Mouse (Mus musculus) heart, postnatal 4 days (tissue): ENCODE measurements at regions not wholly inside any gene's neighbourhood (a gene's known extent, or its start where the extent isn't known, plus 50 kb on each side); places are given as distances from the start of the nearest gene placed in this dataset.
A peak's percentile ranks its signal among the peaks of the same experiment; 100 is the strongest.
"Not testable (repeated sequence)": the region's sequence is repeated elsewhere in the genome, so short reads cannot be mapped to it uniquely, and the experiment has no call there.

Source experiments
- DNase-seq: peaks from one replicate; pipeline ENCODE4 v3.0.0; 2021

DNA sequence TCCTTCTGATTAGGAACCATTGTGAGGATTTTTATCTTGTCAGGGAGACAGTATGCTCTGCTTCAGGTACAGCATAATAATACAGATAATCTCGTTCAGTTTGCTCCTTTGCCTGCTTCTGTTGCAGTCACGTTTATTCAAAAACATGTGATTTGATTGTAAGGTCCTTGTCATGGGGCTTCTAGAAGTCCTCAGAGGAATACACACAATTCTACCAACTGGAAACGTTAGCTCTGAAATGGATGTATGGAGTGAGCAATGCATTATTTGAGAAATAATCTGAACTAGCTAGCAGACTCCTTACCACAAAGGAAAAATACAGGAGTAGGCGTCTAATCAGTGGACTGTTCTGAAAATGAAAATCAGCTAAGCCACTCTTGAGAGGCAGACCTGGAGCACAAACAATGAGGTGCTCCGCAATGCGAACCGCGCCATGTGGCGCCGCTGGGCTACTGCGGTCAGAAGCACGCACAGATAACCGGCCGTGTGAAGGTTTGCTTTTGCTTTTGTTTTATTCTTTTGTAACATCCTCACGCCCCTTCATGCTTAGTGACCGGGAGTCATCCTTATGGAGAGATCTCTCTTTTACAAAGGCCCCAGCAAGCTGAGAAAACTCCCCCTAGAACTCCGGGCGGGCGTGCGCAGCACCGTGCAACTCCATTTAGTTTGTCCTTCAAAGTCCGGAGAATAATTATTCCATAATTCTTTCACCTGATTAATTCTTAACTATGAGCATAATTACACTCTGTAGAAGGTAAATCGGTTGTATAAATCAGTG, 419.7 kb downstream of the Nova1 start:
- peak; percentile 5 for DNase-seq

DNA sequence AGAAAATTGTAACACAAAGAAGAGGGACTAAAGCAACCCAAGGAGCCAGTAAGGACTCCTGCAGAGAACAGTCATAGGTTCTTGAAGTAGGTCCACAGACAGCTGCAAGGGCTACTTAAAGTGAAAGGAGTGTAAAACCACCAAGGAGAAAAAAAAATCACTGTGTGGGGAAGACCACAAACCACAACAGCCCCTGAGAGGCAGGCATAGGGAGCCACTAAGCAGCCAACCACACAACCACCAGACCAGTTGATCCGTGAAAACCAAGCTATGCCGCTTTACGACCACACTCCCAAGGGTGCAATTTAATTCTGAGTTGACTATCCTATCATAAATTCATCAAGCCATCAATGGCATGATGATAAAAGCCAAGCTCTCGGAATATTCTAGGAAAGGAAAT, 423.5 kb downstream of the Nova1 start:
- DNase-seq, result no peak

DNA sequence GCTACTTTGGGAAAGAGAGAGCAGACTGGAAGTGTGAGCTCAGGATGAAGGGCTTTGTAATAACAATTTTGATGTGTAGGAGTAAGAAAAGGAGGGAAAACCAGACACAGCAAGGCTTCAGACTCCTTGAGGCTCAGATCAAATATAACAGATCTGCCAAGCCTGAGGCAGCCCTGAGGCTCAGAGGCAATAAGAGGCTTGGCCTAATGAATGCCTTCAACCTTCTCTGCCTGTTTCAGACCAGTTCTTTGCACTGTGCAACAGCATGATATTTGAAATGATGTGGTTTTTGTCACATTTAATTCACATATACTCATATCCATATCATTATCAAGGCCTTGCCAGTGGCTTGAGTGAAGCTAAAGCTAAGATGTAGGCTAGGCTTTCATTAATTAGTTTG, 425.0 kb downstream of the Nova1 start:
- no peak for DNase-seq

DNA sequence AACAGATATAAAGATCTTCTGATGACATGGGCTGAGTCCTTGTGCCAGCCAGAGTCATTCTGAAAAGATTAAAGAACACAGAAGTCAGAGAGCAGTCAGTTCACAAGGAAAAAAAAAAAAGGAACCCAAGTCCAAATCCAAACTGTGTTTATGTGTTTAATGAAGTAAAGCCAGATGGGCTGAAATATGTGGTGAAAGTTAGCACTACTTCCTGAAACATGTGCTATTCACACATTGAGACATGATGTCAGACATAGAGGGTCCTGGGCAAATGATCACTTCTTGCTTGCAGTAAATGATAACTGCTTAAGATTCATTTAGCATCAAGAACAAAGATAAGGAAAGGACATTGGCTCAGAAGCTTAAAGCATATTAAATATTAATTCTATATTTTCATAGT, 439.8 kb downstream of the Nova1 start:
- no peak for DNase-seq

DNA sequence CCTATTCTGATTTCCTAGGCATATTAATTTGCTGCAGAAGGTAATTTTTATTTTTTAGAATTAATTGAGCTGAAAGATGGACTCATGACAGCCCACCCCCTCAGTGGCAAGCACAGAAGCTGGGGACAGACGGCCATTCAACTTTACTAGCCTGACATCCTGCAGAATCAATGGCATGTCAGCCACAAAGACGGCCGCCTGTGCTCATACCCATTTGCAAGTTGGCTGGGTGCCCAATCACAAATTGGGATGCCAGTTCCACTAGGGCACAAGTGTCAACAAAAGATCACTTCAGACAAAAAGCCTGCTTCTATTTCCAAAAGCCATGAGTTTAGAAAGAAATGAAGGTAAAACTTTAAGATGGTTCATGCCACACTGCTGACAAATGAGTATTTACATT, 447.0 kb downstream of the Nova1 start:
- DNase-seq, result no peak

DNA sequence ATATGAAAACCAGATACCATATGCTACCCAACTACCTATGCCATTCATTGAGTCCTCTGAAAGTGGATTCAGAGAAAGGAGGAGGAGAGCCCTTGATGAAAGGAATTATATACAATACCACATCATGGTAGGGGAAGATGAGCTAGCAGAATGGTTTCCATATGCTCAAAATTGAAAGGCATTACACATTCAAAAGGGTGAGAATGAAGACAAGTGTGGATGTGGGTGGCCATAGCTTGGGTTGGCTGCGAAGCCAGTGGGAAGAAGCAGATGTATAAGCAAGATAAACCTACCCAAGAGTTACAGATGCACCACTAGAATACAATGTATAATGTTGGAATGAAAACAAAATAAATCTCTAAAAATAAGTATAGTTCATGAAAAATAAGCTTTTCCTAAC, 485.4 kb downstream of the Nova1 start:
- no peak for DNase-seq

DNA sequence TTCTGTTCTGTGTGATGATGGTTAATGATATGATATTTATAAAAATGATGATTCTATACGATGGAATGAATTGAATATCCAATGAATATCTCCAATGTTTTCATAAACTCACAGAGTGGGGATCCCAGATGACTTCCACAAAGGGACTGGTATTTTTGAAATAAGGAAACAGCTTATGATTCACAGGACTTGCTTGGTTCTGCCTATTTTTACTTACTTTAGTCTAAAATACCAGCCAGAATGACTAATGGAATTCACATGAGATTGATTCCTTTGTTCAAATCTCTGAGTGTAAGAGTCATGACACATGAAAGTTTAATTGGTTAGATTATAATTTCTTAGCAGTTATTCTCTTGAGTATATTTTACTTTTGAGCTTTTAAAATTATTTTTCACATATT, 490.9 kb downstream of the Nova1 start:
- DNase-seq, result no peak

DNA sequence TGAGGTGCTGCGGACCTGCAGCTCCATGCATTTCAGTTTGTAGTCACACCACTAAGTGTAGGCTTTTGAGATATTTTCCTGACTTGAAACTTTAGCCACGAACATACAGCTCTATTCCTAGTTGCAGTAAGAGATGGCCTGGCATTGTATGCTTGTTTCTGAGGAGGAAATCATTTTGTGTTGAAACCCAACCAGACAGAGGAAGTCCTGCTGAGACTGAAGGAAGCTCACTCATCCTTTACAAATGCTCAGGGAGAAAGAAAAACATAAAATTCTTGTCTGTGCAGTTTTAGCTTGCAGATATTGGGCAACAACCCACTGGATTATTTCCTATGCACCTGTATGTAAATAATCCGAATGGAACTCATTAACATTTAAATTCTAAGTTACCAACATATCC, 495.5 kb downstream of the Nova1 start:
- no peak for DNase-seq

DNA sequence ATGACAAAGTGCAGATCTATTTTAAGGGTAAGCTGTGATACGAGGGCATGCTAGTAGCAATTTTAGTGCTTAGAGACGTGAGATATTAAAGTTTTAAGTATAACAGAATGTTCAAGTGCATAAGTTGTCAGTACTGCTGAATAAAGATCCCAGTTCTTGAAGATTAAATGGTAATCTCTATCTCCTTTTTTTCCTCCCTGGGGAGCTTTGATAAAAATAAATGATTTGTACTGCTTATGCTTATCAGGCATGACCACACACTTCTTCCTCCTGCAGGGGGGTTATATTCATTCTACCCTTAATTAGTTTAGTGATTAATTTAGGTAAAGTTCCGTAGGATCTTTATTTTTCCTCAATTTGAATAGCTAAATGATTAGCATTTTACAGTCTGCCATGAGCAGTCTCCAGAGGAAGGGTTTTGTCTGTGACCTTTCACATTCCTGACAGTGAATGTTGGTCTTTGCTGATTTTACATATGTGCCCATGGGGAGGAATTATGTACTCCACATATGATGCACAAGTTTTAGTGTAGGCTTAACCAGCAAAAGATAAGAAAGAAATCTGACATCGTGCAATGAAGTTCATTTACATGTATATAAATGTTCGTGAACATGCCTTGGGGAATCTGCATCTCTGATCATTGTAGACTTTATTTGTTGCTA, 515.5 kb downstream of the Nova1 start:
- no peak for DNase-seq

DNA sequence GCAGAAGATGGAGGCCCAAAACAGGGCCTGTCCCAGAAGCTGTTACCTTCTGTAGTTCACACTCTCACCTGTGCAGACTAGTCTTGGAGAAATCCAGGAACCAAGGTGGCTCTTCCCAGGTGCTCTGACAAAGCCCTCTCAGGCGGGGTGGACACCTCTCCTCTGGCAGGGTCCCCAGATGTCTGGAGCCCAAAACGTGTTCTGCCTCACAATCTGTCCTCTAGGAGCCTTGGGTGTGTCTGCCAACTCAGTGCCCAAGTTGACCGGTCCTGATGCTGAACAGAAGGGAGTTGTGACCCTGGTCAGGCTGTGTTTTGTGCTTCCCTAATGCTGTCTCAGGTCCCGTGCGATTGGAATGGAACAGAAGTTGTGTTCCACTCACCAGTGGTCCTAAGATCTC, 519.8 kb downstream of the Nova1 start:
- DNase-seq, result no peak

DNA sequence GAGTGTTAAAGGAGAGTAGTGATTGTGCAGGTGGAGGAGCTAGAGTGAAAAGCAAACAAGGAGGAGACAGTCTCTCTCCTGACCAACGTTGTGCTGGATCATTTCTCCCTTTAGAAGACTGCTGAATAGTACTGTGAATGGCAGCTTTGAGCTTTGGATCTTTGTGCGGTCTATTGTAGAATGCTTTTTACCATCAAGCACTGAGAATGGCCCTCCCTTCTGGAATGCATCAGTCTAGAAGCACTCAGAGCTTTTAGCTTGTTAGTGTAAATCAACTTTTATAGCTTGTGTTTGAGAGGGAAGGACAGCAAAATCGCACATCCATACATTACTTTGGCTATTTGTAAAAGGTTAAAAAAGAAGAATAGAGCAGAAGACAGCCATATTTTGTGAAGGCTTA, 534.2 kb downstream of the Nova1 start:
- DNase-seq, result no peak

DNA sequence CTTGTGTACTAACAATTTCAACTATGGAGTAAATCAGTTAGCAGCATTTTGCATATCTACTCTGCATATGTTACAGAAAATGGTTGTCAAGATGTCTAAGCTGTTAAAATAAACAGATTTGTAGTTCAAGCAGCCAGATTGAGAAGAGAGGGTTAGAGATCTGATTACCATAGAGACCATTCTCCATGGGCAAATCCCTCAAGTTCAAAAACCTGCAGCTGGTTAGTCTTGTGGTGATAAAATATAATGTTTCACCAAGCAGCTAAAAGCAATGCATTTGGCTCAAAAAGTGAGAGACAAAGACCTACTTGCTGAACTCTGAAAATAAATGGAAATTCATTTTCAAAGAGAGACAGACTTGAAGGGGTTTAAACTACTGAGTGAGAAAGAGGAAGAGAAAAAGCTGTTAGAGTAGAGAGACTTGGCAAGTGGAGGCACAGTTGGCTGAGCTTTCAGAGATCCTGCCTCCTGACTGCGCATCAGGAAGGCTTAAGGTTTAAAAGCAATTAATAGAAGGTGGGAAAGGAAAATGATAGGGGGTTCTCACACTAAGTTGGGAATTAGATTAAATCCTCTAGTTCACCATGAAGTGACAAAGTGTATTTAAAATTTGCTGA, 570.2 kb downstream of the Nova1 start:
- no peak for DNase-seq

DNA sequence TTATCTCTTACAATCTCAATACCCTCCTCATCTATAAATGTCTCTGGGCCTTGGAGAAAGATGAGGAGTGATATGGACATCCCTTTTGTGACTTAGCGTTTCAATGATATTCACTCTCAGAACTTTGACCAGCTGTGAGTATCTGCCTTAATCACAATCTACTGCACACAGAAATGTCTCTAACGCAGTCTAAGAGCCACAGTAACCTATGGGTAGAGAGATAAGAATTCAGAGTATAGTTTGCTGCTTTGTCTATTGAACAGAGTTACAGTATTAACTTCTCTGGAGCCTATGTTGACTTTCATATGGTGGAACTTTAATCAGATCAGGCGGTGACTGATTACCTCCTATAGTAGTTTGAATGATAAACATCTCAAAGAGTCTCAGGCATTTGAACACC, 573.8 kb downstream of the Nova1 start:
- DNase-seq, result no peak

DNA sequence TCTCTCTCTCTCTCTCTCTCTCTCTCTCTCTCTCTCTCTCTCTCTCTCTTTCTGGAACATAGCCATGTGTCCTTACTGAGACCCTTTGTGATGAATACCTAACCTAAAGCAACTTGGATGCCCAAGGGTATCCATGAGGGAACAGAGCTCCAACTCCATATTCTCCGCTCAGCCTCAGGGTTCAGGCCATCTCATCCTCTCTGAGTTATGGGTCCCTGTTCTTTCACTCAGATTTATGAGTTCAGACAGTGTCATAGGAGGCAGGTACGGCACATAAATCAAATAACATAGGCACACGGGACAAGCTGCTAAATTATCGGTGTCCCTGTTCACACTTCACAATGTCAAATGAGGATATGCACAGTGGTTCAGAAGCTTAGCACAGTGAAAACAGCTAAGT, 586.4 kb downstream of the Nova1 start:
- DNase-seq, result no peak

DNA sequence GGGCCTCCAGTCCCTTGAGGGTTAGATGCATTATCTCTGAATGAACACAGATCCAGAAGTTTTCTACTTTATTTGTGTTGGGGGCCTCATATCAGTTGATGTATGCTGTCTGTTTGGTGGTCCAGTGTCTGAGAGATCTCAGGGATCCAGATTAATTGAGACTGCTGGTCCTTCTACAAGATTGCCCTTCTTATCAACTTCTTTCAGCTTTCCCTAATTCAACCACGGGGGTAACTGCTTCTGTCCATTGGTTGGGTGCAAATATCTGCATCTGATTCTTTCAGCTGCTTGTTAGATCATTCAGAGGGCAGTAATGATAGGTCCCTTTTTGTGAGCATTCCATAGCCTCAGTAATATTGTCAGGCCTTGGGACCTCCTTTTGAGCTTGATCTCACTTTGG, 603.4 kb downstream of the Nova1 start:
- not testable (repeated sequence) for DNase-seq

DNA sequence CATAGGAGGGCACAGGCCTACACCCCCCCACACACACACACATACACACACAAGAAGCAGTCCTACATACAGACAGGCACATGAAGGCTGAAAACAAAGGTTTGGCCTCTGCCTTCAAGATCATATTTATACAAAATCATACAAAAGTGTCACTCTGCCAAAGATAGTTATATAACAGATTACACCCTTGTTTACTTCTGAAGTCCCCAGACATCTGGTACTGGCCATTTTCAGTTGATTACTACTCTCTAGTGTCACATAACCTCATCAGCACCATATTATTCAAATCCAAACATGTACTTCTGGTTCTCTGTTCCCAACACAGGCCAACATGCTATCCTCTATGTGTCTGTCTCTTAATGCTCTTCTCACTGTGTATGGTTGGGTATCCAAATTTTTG, 619.7 kb downstream of the Nova1 start:
- DNase-seq, result no peak

DNA sequence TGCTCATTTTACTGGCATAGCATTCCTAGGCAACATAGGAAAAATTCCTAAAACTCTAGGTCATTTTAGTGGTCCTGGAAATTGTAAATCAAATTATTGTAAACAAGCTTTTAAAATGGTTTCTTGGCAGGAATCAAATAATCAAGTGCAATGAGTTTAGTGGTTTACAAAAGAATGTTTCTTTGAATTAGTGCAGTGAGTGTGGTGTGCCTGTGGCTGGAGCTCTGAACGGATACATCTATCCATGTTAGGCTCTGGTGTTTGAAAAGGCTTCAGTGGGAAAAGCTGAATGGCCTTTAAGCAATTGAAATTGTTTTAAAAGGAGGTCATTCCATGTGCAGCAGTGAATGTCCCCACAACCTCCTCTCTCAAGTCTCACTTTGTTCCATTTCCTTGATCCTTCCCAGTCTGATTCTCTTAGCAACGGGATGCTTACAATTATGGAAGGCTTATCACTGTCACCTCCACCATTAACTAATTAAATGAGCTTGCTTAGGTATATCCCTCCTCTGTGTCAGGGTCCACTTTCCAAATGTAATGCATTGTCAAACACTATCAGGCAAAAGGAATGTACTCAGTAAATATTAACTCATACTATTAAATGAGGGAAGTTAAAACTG, 621.1 kb downstream of the Nova1 start:
- DNase-seq, result no peak

DNA sequence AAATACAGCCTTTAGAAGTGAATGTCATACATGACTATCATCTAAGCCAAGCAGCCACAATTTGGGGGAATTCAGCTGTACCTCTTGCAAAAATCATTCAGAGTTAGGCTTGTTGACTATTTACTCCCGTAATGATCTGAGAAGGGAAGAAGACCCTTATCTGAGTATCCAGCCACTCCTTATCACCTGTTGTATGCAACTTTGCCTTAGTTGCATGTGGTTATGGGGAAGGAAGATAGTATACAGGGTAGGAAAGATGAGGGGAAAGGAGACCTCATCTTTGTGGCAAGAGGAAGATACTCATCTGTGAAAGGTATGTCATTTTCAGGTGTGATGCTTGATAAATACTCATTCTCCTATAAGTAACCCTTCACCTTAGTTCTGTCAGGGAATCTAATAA, 624.6 kb downstream of the Nova1 start:
- DNase-seq, result no peak
